Mouse (Mus musculus) liver, postnatal 0 days (tissue): ENCODE data around the gene Ctcf. TPM values are rescaled to one million over a fixed set of nuclear protein-coding genes. Genes with fewer than 3 reads are reported as not detected.
A peak's percentile ranks its signal among the peaks of the same experiment; 100 is the strongest.

Experiments used
- ATAC-seq: fragments of 200-750 bp; cut with Nextera tagmentation; 2 replicates; pipeline ENCODE4 v1.8.0; 2017; ENCODE audit warnings: mild to moderate bottlenecking, moderate library complexity
- DNase-seq: peaks from one replicate; pipeline ENCODE4 v3.0.0-alpha.2; 2016
- H3K27ac ChIP-seq: fragments of 300-500 bp; sonication (generic); 2 replicates; pipeline ENCODE4 v1.5.1; 2014; ENCODE audit warnings: antibody characterized with exemption, moderate library complexity, mild to moderate bottlenecking, low read depth
- H3K27me3 ChIP-seq: fragments of 300-500 bp; sonication (generic); 2 replicates; pipeline ENCODE4 v1.6.1; 2014; ENCODE audit warnings: low read length, control low read depth, mixed read lengths; ENCODE audit not compliant: insufficient read depth
- H3K36me3 ChIP-seq: fragments of 300-500 bp; sonication (generic); replicated peaks from 2 replicates; pipeline ENCODE4 v1.6.1; 2014; ENCODE audit warnings: mild to moderate bottlenecking, control low read depth, low read length, moderate library complexity, mixed read lengths; ENCODE audit not compliant: insufficient read depth
- H3K4me1 ChIP-seq: fragments of 300-500 bp; sonication (generic); 2 replicates; pipeline ENCODE4 v1.6.1; 2014; ENCODE audit warnings: antibody characterized with exemption, mild to moderate bottlenecking, control low read depth; ENCODE audit not compliant: insufficient read depth
- H3K4me2 ChIP-seq: fragments of 300-500 bp; sonication (generic); 2 replicates; pipeline ENCODE4 v1.6.1; 2014; ENCODE audit warnings: low read depth, mild to moderate bottlenecking, low read length, moderate library complexity, mixed read lengths
- H3K4me3 ChIP-seq: fragments of 300-500 bp; sonication (generic); 2 replicates; pipeline ENCODE4 v1.5.1; 2014; ENCODE audit warnings: low read depth, low read length
- H3K9ac ChIP-seq: fragments of 300-500 bp; sonication (generic); replicated peaks from 2 replicates; pipeline ENCODE4 v1.6.1; 2014; ENCODE audit warnings: mild to moderate bottlenecking, moderate library complexity
- H3K9me3 ChIP-seq: fragments of 300-500 bp; sonication (generic); 2 replicates; pipeline ENCODE4 v1.6.1; 2016; ENCODE audit warnings: mild to moderate bottlenecking, control low read depth, low read length, mixed read lengths
- CTCF ChIP-seq: sonication (generic); IDR thresholded peaks from 2 replicates; pipeline ENCODE4 v1.5.1; 2016; ENCODE audit warnings: antibody characterized with exemption, low read depth
- EP300 ChIP-seq: IDR thresholded peaks from 2 replicates; pipeline ENCODE4 v1.6.1; 2016; ENCODE audit warnings: antibody characterized with exemption, low read depth, mild to moderate bottlenecking
- WGBS: fragments of 180-500 bp; shearing (Covaris S2); extraction: QIAGEN DNeasy Blood & Tissue Kit; methylation state at CpG from one replicate; pipeline ENCODE4 v1.1.7; 2014; ENCODE audit not compliant: insufficient replicate concordance; 5-methylcytosine and 5-hydroxymethylcytosine counted together
- polyA plus RNA-seq: library from polyadenylated mRNA; unstranded; fragments of >200 nt; fragmentation: Nextera tagmentation; extraction: Ambion mirVana; gene quantifications from 2 replicates; pipeline ENCODE4 v1.2.1, GENCODE M21; 2015

Ctcf gene
- polyA plus RNA-seq, 1 experiment from 2014 or later: 41.1 TPM

DNA sequence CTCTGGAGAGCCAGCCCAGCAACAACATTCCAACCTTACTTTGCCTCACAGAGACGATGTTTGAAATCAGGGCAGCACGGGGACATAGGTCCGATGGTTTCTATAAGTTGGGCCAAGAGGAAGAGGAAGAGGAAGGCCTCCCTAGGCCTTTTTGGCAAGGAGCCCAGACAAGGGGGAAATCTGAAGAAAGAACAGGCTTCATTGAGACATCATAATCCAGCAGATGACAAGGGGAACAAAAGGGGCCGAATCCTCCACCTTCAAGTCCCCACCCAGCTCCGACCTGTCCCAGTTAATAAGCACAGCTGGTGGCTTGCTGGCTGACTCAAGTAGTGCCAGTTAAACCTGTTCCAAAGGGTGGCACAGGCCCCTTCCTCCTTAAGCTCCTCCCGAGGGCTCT lies 78.7 kb downstream of the Ctcf start:
- Histone ChIP-seq H3K27ac (no peak overlapping the region), H3K4me2 (no peak overlapping the region), H3K36me3 (no peaks in the 10 kb centered on the region), H3K4me3 (no peak overlapping the region), H3K27me3 (no peaks in the 10 kb centered on the region), H3K9me3 (no peaks in the 10 kb centered on the region), H3K4me1 (no peaks in the 10 kb centered on the region), H3K9ac (no peak overlapping the region)
- DNase-seq (peak; percentile 19), ATAC-seq (no peak)
- WGBS: 41% methylated on average over 6 of the region's 6 CpGs
- no peak for TF ChIP-seq CTCF
- no peak for TF ChIP-seq EP300

DNA sequence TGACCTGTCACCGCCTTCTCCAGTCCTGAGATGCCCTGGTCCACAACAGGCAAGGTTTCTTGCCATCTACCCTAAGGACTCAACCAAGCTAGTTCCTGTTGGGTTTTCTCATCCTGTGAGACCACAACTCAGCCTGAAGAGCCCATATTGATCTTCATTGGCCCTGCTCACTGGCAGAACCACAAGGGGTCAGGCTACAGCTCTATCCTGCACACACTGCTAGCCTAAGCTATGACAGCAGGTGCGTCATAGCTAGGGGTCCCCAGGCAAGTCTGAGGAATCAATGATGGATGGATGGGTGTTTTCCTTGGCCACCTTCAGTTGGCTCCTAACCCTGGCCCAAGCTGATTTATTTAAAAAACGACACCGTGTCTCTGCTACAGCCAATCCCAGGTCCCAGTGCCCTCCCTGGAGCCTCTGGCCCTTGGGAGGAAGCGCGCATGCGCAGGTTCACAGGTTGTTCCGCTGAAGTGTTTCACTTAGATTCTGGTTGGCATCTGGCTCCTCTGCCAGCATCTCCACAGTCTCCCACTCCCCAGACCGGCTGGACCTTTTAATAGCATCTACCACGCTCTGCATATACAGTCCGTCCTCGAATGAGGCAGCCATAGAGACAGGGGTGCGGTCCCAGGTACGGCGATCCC lies 80.1 kb downstream of the Ctcf start:
- ATAC-seq (no peak), DNase-seq (no peak)
- H3K9me3 ChIP-seq: no peaks in the 10 kb centered on the region
- no peak overlapping the region for H3K27ac ChIP-seq
- TF ChIP-seq CTCF (peak; percentile 25; the same call in 1 of the 2 replicates), EP300 (no peak)
- no peak overlapping the region for H3K4me2 ChIP-seq
- H3K36me3 ChIP-seq: no peaks in the 10 kb centered on the region
- H3K4me1 ChIP-seq: no peaks in the 10 kb centered on the region
- no peak overlapping the region for H3K4me3 ChIP-seq
- 87% methylated on average over 15 of the region's 15 CpGs for WGBS
- no peaks in the 10 kb centered on the region for H3K27me3 ChIP-seq
- no peak overlapping the region for H3K9ac ChIP-seq

DNA sequence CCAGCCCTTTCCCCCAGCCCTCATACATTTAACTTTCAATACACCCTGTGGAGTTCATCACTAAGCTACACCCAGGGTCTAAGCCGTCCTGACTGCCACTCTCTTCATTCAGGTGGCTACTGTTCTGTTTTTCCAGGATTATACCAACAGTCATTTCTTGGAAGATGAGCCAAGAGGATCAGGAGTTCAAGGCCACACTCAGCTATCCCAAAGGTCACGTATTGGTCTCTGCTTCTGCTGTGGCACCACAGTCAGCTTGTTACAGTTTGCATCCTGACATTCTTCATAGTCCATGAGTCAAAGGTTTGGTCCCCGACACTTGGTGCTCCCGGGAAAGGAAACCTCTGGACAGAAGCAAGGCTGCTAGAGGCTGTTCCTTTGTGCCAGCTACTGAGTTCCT lies 83.3 kb downstream of the Ctcf start:
- no peaks in the 10 kb centered on the region for H3K27me3 ChIP-seq
- no peak overlapping the region for H3K4me2 ChIP-seq
- H3K4me1 ChIP-seq: no peaks in the 10 kb centered on the region
- H3K27ac ChIP-seq: no peak overlapping the region
- no peaks in the 10 kb centered on the region for H3K9me3 ChIP-seq
- 73% methylated on average over 4 of the region's 4 CpGs for WGBS
- DNase-seq (no peak), ATAC-seq (no peak)
- H3K9ac ChIP-seq: no peak overlapping the region
- no peaks in the 10 kb centered on the region; the same call in 1 of the 2 replicates for H3K36me3 ChIP-seq
- TF ChIP-seq EP300 (no peak), CTCF (no peak)
- H3K4me3 ChIP-seq: no peak overlapping the region

DNA sequence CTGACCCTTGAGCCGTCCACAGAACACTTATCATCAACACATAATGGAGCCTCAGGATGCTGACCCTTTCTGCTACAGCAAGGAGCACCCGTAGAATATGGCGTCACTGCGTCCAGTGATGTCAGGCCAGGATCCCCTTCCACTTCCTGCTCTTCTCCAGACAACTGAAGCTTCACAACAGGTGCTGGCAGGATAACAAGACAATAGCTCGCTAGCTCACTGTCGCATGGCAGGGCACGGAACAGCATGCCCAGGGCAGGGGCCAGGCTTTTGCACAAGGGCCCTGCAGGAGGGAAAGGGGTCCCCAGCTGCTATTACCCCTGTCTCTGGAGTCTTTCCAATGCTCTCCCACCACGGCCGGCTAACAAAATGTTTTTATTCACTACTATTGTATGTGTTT lies 86.5 kb downstream of the Ctcf start:
- DNase-seq (no peak), ATAC-seq (no peak)
- Histone ChIP-seq H3K36me3 (no peaks in the 10 kb centered on the region; the same call in 1 of the 2 replicates), H3K4me1 (no peaks in the 10 kb centered on the region), H3K9me3 (no peaks in the 10 kb centered on the region), H3K9ac (no peak overlapping the region), H3K4me3 (no peak overlapping the region), H3K4me2 (no peak overlapping the region), H3K27me3 (no peaks in the 10 kb centered on the region), H3K27ac (no peak overlapping the region)
- no peak for TF ChIP-seq EP300
- TF ChIP-seq CTCF: no peak
- WGBS: 84% methylated on average over 9 of the region's 9 CpGs

DNA sequence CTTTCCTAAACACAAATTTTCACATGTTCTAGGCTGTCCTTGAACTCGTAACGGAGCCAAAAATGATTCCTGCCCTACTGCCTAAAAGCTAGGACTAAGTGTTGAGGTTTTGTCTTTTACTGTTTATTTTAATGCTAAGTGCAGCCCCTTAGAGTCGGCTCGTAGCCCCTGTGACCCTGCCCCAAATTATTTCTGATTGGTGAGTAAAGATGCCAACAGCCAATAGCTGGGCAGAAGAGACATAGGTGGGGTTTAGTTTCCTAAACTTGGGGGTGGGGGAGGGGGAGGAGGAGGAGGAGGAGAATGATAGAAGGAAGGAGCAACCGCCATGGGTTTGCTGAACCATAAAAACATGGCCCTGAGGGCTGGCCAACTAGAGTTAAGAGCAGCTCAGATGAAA lies 89.4 kb downstream of the Ctcf start:
- no peak for DNase-seq
- no peak overlapping the region for H3K4me2 ChIP-seq
- ATAC-seq: no peak
- no peaks in the 10 kb centered on the region for H3K4me1 ChIP-seq
- 77% methylated on average over 5 of the region's 5 CpGs for WGBS
- H3K36me3 ChIP-seq: no peaks in the 10 kb centered on the region; the same call in 1 of the 2 replicates
- H3K27me3 ChIP-seq: no peaks in the 10 kb centered on the region
- no peak overlapping the region for H3K9ac ChIP-seq
- no peaks in the 10 kb centered on the region for H3K9me3 ChIP-seq
- H3K27ac ChIP-seq: no peak overlapping the region
- TF ChIP-seq EP300: no peak
- no peak for TF ChIP-seq CTCF
- no peak overlapping the region for H3K4me3 ChIP-seq

DNA sequence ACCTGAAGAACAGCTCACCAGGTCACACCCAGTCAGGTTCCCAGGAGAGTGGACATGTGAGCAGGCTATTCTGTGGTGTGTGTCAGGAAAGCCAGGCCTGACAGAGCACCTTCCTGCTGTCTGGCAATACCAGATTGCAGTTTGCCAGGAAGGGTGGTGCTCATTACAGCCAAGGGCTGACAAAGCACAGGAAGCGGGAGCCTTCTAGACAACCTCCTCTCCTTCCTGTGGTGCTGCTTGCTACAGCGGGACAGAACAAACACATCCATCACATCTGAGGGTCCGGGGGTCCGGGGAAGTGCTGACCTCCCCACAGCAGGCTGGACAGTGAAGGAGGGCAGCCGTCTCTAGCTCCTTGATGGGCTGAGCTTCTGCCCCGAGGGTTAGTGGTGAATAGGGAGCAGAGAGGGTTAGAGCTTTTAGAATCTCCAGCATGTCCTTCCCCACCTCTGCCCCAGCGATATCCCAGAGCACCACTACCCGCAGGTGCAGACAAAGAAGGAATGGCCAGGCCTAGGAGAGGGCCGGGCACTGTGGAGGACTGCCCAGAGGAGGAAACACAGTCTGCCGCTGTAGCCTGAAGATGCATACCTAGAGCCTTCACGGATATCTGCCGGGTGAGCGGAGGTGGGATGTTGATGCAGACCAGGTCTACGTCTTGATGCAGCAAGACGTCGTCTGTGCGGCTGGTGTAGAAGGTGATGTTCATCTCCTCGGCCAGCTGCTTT lies 91.2 kb downstream of the Ctcf start:
- peak; percentile 72 for ATAC-seq
- Histone ChIP-seq H3K36me3 (no peaks in the 10 kb centered on the region; the same call in 1 of the 2 replicates), H3K27me3 (no peaks in the 10 kb centered on the region), H3K27ac (no peak overlapping the region; the same call in 1 of the 2 replicates), H3K4me3 (no peak overlapping the region), H3K9me3 (no peaks in the 10 kb centered on the region), H3K4me1 (no peaks in the 10 kb centered on the region), H3K4me2 (no peak overlapping the region), H3K9ac (no peak overlapping the region)
- 54% methylated on average over 18 of the region's 18 CpGs for WGBS
- peak; percentile 54; the same call in 1 of the 2 replicates for TF ChIP-seq EP300
- TF ChIP-seq CTCF: no peak
- peak; percentile 27 for DNase-seq
